Mouse (Mus musculus) heart, embryonic 15.5 days (tissue): Measurements from ENCODE around the gene Frmd5. TPM values are rescaled to one million over a fixed set of nuclear protein-coding genes. Genes with fewer than 3 reads are reported as not detected.

Experiments used
- ATAC-seq: fragments of 200-750 bp; cut with Nextera tagmentation; replicated peaks from 2 replicates; pipeline ENCODE4 v1.8.0; 2017; ENCODE audit warnings: low read depth, moderate TSS enrichment; ENCODE audit not compliant: insufficient number of reproducible peaks, insufficient read depth, low FRiP score
- H3K27ac ChIP-seq: fragments of 300-500 bp; sonication (generic); 2 replicates; pipeline ENCODE4 v1.5.1; 2015; ENCODE audit warnings: mild to moderate bottlenecking, inconsistent platforms
- H3K27me3 ChIP-seq: fragments of 300-500 bp; sonication (generic); 2 replicates; pipeline ENCODE4 v1.6.1; 2015; ENCODE audit warnings: inconsistent platforms
- H3K36me3 ChIP-seq: fragments of 300-500 bp; sonication (generic); 2 replicates; pipeline ENCODE4 v1.6.1; 2015; ENCODE audit warnings: mild to moderate bottlenecking, inconsistent platforms
- H3K4me1 ChIP-seq: fragments of 300-500 bp; sonication (generic); replicated peaks from 2 replicates; pipeline ENCODE4 v1.6.1; 2015; ENCODE audit warnings: inconsistent platforms
- H3K4me2 ChIP-seq: fragments of 300-500 bp; sonication (generic); 2 replicates; pipeline ENCODE4 v1.6.1; 2015; ENCODE audit warnings: inconsistent platforms, mild to moderate bottlenecking, moderate library complexity
- H3K4me3 ChIP-seq: fragments of 300-500 bp; sonication (generic); 2 replicates; pipeline ENCODE4 v1.5.1; 2015; ENCODE audit warnings: mild to moderate bottlenecking, inconsistent platforms
- H3K9ac ChIP-seq: fragments of 300-500 bp; sonication (generic); 2 replicates; pipeline ENCODE4 v1.6.1; 2015; ENCODE audit warnings: mild to moderate bottlenecking, inconsistent platforms
- H3K9me3 ChIP-seq: fragments of 300-500 bp; sonication (generic); replicated peaks from 2 replicates; pipeline ENCODE4 v1.6.1; 2016; ENCODE audit warnings: inconsistent platforms
- WGBS: fragments of 180-500 bp; shearing (Covaris S2); methylation state at CpG from one replicate; pipeline ENCODE4 v1.1.7; 2015; ENCODE audit warnings: mixed read lengths; 5-methylcytosine and 5-hydroxymethylcytosine counted together
- polyA plus RNA-seq: library from polyadenylated mRNA; unstranded; fragments of >200 nt; fragmentation: Nextera tagmentation; extraction: Ambion mirVana; gene quantifications from 2 replicates; pipeline ENCODE4 v1.2.1, GENCODE M21; 2015

Frmd5 gene
- polyA plus RNA-seq, 1 experiment from 2014 or later: 47.3 TPM

DNA sequence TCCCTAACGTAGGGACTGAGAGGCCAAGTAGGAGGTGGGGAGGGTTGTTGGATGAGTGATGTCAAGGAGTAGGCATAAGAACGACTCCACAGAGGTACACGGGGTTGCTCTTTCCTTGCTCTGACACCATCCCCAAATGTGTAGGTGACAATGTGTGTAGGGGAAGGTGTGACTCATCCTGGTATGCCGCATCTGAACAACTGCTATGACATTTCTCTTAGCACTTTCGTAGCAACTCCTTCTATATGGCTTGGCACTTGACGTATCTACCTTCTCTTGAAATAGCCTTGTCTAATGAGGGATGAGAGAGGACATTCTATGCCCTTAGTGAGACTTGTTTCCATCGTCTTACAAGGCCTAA lies 191.7 kb downstream of the Frmd5 start:
- H3K9me3 ChIP-seq: no peaks in the 10 kb centered on the region
- H3K9ac ChIP-seq: no peak overlapping the region
- H3K36me3 ChIP-seq: no peaks in the 10 kb centered on the region
- peaks cover 15% of the 10 kb centered on the region for H3K4me1 ChIP-seq
- H3K27me3 ChIP-seq: no peaks in the 10 kb centered on the region
- ATAC-seq: no peak
- H3K4me3 ChIP-seq: no peak overlapping the region
- WGBS: 67% methylated on average over 7 of the region's 7 CpGs
- H3K4me2 ChIP-seq: no peak overlapping the region
- H3K27ac ChIP-seq: no peak overlapping the region

DNA sequence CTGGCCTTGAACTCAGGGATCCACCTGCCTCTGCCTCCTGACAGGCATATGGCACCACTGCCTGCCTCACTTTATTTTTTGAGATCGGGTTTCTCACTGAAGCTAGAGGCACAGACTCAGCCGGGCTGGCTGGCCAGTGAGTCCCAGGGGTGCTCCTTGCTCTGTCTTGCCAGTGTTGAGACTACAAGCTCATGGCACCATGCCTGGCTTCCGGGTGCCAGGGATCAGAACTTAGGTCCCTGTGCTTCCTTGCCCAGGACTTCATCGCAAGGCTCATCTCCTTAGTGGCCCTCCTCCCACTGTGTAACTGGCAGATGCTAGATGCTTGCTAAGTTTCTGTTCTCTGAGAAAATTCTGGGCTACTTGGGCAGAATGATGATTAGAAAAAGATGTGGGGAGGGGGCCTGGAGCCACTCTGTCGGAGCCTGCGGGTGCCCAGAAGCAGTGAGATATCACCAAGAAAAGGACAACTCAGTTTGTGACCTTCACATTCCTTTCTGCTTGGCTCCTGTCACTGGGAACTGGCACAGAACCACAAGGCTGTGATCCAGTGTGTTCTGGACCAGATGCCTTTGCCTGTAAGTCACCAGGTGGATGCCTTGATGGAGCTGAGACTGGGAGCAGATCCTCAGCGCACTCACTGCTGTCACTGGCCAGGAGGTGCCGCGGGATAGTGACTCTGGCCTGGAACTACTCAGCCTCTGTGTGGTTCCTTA lies 192.2 kb downstream of the Frmd5 start:
- WGBS: 69% methylated on average over 9 of the region's 9 CpGs
- H3K4me3 ChIP-seq: no peak overlapping the region
- ATAC-seq: no peak
- H3K4me2 ChIP-seq: no peak overlapping the region
- no peak overlapping the region for H3K27ac ChIP-seq
- no peak overlapping the region for H3K9ac ChIP-seq
- no peaks in the 10 kb centered on the region for H3K9me3 ChIP-seq
- peaks cover 15% of the 10 kb centered on the region for H3K4me1 ChIP-seq
- no peaks in the 10 kb centered on the region for H3K36me3 ChIP-seq
- H3K27me3 ChIP-seq: no peaks in the 10 kb centered on the region

DNA sequence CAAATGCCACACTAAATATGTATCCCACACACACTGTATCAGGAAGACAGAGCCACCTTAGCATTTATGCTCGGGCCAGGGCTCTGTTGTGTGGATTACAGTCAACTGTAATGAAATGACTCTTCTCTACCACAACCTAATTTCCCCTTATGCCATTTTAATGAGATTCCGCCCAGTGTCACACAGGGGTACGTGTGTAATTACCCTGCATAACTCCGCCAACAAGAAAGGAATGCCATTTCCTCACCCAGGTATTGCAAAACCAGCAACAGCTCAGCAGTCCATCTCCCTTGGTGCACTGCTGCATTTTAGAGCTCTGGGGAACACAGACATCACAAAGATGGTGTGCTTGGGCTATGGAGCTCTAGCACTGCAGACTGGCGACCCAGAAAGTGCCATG lies 194.8 kb downstream of the Frmd5 start:
- Histone ChIP-seq H3K9me3 (no peaks in the 10 kb centered on the region), H3K4me1 (peaks cover 15% of the 10 kb centered on the region), H3K4me2 (no peak overlapping the region), H3K27me3 (no peaks in the 10 kb centered on the region), H3K36me3 (no peaks in the 10 kb centered on the region), H3K9ac (no peak overlapping the region), H3K4me3 (no peak overlapping the region), H3K27ac (no peak overlapping the region)
- ATAC-seq: no peak
- WGBS: 75% methylated on average over 5 of the region's 5 CpGs

DNA sequence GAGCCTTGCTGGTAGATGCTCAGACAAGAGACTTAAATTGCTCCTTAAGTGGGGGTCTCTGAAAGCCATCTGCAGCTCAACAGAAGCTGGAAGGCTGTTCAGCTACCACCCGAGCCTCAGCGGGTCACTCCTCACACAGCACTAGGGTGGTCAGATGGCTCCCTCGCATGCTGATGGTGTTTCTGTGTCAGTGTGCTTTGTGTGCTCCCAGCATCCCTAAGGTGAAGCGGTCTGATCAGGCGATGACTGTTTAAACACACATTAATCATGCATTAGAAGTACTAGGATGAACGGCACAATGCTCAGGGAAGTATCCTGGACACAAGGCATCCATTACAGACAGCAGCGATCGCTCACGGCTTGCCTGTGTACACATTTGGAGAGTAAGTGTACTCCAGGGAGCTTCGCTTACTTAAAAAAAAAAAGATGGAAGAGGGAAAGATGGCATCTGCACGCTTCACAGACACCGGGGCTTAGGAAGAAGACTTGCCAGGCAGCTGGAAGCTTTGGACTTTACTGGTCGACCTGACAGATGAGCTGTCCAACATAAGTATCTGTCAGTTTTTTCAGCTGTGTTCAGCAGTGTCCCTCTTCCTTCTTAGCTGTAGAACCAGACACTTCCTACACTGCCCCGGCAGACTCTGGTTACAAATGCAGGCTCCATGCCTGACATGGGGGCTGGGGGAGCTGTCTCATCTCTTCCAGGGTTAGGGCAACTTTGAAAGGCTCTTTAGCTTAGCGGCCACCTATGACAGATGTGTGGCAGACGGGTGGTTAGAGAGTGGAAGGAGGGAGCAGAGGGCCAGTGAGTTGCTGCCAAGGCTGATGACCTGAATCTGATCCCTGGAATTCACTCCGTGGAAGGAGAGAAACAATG lies 196.6 kb downstream of the Frmd5 start:
- ATAC-seq: no peak

DNA sequence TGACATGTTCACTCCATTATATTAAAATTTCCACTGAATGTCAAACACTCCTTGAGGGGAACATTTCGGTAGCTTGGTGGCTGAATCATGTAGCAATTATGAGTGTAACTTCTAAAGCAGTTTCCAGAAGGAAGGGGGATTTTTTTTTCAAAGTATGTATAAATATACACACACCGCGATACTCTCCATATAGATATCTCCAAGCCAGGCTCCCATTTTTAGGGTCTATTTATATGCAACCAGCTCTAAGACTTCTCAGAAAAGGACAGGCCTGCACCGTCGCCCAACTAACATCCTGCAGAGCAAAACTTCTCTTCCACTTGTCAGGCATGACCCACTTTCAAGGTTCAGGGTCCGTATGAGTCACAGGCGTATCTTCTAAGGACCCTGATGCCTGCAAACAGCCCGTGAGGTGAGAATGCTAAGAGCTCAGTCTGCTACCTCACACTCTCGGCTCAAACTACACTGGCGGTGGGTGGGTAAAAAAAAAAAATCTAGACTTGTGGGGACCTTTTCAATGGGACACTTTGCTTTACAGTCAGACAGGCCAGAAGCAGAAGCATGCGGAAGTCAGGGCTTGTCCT lies 197.7 kb downstream of the Frmd5 start:
- H3K4me2 ChIP-seq: no peak overlapping the region
- no peak overlapping the region for H3K9ac ChIP-seq
- no peaks in the 10 kb centered on the region for H3K36me3 ChIP-seq
- no peaks in the 10 kb centered on the region for H3K27me3 ChIP-seq
- H3K9me3 ChIP-seq: no peaks in the 10 kb centered on the region
- no peak for ATAC-seq
- no peak overlapping the region for H3K27ac ChIP-seq
- H3K4me3 ChIP-seq: no peak overlapping the region
- 71% methylated on average over 11 of the region's 11 CpGs for WGBS
- peaks cover 15% of the 10 kb centered on the region for H3K4me1 ChIP-seq

More for the DNA sequence above, 196.6 kb downstream of the Frmd5 start:
- Histone ChIP-seq H3K27me3 (no peaks in the 10 kb centered on the region), H3K9ac (no peak overlapping the region), H3K36me3 (no peaks in the 10 kb centered on the region), H3K27ac (no peak overlapping the region), H3K9me3 (no peaks in the 10 kb centered on the region), H3K4me2 (no peak overlapping the region), H3K4me3 (no peak overlapping the region), H3K4me1 (peaks cover 15% of the 10 kb centered on the region)
- 50% methylated on average over 17 of the region's 17 CpGs for WGBS

- 69% methylated on average over 4 of the region's 4 CpGs for WGBS
- ATAC-seq: no peak
- Histone ChIP-seq H3K27me3 (no peaks in the 10 kb centered on the region), H3K9me3 (no peaks in the 10 kb centered on the region), H3K4me2 (no peak overlapping the region), H3K9ac (no peak overlapping the region), H3K36me3 (no peaks in the 10 kb centered on the region), H3K4me3 (no peak overlapping the region), H3K27ac (no peak overlapping the region), H3K4me1 (no peaks in the 10 kb centered on the region)
Measured at GRCm38 (mm10) chr2:121602397-121602796, 204.5 kb downstream of the Frmd5 start.

- H3K27ac ChIP-seq: no peak overlapping the region
- no peak for ATAC-seq
- H3K9me3 ChIP-seq: no peaks in the 10 kb centered on the region
- H3K4me2 ChIP-seq: no peak overlapping the region
- H3K9ac ChIP-seq: no peak overlapping the region
- no peaks in the 10 kb centered on the region for H3K27me3 ChIP-seq
- WGBS: 64% methylated on average over 7 of the region's 7 CpGs
- no peaks in the 10 kb centered on the region for H3K4me1 ChIP-seq
- no peaks in the 10 kb centered on the region for H3K36me3 ChIP-seq
- H3K4me3 ChIP-seq: no peak overlapping the region
Measured at GRCm38 (mm10) chr2:121601543-121601942, 205.3 kb downstream of the Frmd5 start.

GRCm38 (mm10) chr2:121600736-121601135 lies 206.2 kb downstream of the Frmd5 start:
- ATAC-seq: no peak
- Histone ChIP-seq H3K4me2 (no peak overlapping the region), H3K9ac (no peak overlapping the region), H3K36me3 (no peaks in the 10 kb centered on the region), H3K27ac (no peak overlapping the region), H3K9me3 (no peaks in the 10 kb centered on the region), H3K4me1 (peaks cover 6% of the 10 kb centered on the region; the same call in 1 of the 2 replicates), H3K27me3 (no peaks in the 10 kb centered on the region), H3K4me3 (no peak overlapping the region)
- 77% methylated on average over 8 of the region's 8 CpGs for WGBS

GRCm38 (mm10) chr2:121598249-121598648 lies 208.6 kb downstream of the Frmd5 start:
- ATAC-seq: no peak
- H3K27me3 ChIP-seq: no peaks in the 10 kb centered on the region
- no peak overlapping the region for H3K4me2 ChIP-seq
- no peaks in the 10 kb centered on the region for H3K9me3 ChIP-seq
- no peak overlapping the region for H3K4me3 ChIP-seq
- peaks cover 28% of the 10 kb centered on the region for H3K4me1 ChIP-seq
- H3K36me3 ChIP-seq: no peaks in the 10 kb centered on the region
- WGBS: 56% methylated on average over 7 of the region's 7 CpGs
- H3K27ac ChIP-seq: no peak overlapping the region
- H3K9ac ChIP-seq: no peak overlapping the region

- Histone ChIP-seq H3K4me3 (no peak overlapping the region), H3K27me3 (no peaks in the 10 kb centered on the region), H3K4me1 (peaks cover 28% of the 10 kb centered on the region), H3K9ac (no peak overlapping the region), H3K9me3 (no peaks in the 10 kb centered on the region), H3K27ac (no peak overlapping the region), H3K4me2 (no peak overlapping the region), H3K36me3 (no peaks in the 10 kb centered on the region)
- WGBS: 79% methylated on average over 2 of the region's 2 CpGs
- no peak for ATAC-seq
Measured at GRCm38 (mm10) chr2:121596621-121597020, 210.3 kb downstream of the Frmd5 start.

GRCm38 (mm10) chr2:121594660-121595291 lies 212.1 kb downstream of the Frmd5 start:
- H3K27me3 ChIP-seq: no peaks in the 10 kb centered on the region
- peaks cover 28% of the 10 kb centered on the region for H3K4me1 ChIP-seq
- H3K4me2 ChIP-seq: peak overlapping the region; percentile 38
- no peaks in the 10 kb centered on the region for H3K9me3 ChIP-seq
- H3K36me3 ChIP-seq: no peaks in the 10 kb centered on the region
- peak; percentile 69; the same call in 1 of the 2 replicates for ATAC-seq
- peak overlapping the region; percentile 9; the same call in 1 of the 2 replicates for H3K4me3 ChIP-seq
- H3K9ac ChIP-seq: no peak overlapping the region
- 8% methylated on average over 8 of the region's 8 CpGs for WGBS
- peak overlapping the region; percentile 78 for H3K27ac ChIP-seq
